Mouse (Mus musculus) neural tube, embryonic 15.5 days (tissue): ENCODE data around the gene Rhog. TPM values are rescaled to one million over a fixed set of nuclear protein-coding genes. Genes with fewer than 3 reads are reported as not detected.

Source experiments
- ATAC-seq: fragments of 200-750 bp; cut with Nextera tagmentation; 2 replicates; pipeline ENCODE4 v1.8.0; 2017; ENCODE audit warnings: mild to moderate bottlenecking, moderate TSS enrichment, moderate library complexity; ENCODE audit not compliant: low FRiP score
- H3K27ac ChIP-seq: fragments of 300-500 bp; sonication (generic); replicated peaks from 2 replicates; pipeline ENCODE4 v1.5.1; 2015; ENCODE audit warnings: mild to moderate bottlenecking, inconsistent platforms
- H3K27me3 ChIP-seq: fragments of 300-500 bp; sonication (generic); replicated peaks from 2 replicates; pipeline ENCODE4 v1.6.1; 2015; ENCODE audit warnings: inconsistent platforms
- H3K36me3 ChIP-seq: fragments of 300-500 bp; sonication (generic); 2 replicates; pipeline ENCODE4 v1.6.1; 2015; ENCODE audit warnings: inconsistent platforms
- H3K4me1 ChIP-seq: fragments of 300-500 bp; sonication (generic); 2 replicates; pipeline ENCODE4 v1.6.1; 2015; ENCODE audit warnings: inconsistent platforms
- H3K4me2 ChIP-seq: fragments of 300-500 bp; sonication (generic); 2 replicates; pipeline ENCODE4 v1.6.1; 2015; ENCODE audit warnings: inconsistent platforms, mild to moderate bottlenecking, moderate library complexity
- H3K4me3 ChIP-seq: fragments of 300-500 bp; sonication (generic); replicated peaks from 2 replicates; pipeline ENCODE4 v1.5.1; 2015; ENCODE audit warnings: mild to moderate bottlenecking, inconsistent platforms
- H3K9ac ChIP-seq: fragments of 300-500 bp; sonication (generic); replicated peaks from 2 replicates; pipeline ENCODE4 v1.6.1; 2015; ENCODE audit warnings: mild to moderate bottlenecking, inconsistent platforms
- H3K9me3 ChIP-seq: fragments of 300-500 bp; sonication (generic); replicated peaks from 2 replicates; pipeline ENCODE4 v1.6.1; 2016; ENCODE audit warnings: inconsistent platforms
- WGBS: fragments of 180-500 bp; shearing (Covaris S2); methylation state at CpG from one replicate; pipeline ENCODE4 v1.1.7; 2015; ENCODE audit warnings: mixed read lengths; 5-methylcytosine and 5-hydroxymethylcytosine counted together
- polyA plus RNA-seq: library from polyadenylated mRNA; unstranded; fragments of >200 nt; fragmentation: Nextera tagmentation; extraction: Ambion mirVana; gene quantifications from 2 replicates; pipeline ENCODE4 v1.2.1, GENCODE M21; 2015

Gene Rhog
- polyA plus RNA-seq, 1 experiment from 2014 or later, result 18.4 TPM

DNA sequence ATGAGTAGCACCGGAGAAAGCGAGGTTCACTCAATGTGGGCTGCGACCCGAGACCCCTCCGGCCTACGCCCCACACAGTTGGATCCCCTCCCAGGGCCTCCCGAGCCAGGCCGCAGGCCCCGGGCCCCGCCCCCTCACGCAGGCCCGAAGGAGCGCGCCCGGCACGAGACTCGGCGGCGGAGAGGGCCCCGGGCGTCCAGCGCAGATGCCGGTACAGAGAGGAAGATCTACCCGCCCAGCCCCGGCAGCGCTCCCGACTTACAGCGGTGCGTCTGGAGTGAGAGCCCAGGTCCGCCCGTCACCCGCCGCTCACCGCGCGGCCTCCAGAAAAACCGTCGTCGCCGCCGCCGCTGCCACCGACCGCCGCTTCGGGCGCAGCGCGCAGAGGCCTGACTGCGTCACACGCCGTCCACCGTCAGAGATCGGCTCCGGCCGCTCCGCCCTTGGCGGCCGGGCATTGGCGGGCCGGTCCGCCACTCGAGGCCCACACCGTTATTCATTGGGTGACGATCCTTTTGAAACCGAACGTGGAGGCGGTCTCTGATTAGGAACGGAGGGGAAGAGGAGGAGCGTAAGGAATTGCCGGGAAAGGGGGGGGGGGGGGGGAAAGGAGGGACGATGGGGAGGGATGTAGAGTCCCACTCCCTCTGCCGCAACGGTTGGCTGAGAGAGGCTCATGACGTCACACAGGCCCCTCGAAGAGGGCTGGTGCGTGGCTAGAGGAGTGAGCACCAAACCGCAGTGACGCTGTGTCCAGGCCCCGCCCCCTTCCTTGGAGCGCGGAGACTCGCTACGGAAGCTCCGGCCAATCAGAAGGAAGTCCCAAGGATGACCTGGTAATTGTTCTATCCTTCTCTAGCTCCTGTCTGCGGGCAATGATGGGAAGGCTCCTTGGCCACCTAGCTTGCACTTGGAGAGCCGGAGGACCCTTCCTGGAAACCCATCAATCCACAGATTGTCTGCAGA is 45.8 kb downstream of the Rhog start, which contains the start of the genes Nup98 and Pgap2:
Gene Nup98, minus strand, starts transcription at position 421 of the 966 bp plus-strand sequence.
Gene Pgap2, plus strand, starts transcription at position 453 of the 966 bp plus-strand sequence.
- under 1% methylated on average over 85 of the region's 87 CpGs for whole genome bisulfite sequencing
- peak within 1 kb of the TSS; percentile 98 for H3K27ac ChIP-seq

DNA sequence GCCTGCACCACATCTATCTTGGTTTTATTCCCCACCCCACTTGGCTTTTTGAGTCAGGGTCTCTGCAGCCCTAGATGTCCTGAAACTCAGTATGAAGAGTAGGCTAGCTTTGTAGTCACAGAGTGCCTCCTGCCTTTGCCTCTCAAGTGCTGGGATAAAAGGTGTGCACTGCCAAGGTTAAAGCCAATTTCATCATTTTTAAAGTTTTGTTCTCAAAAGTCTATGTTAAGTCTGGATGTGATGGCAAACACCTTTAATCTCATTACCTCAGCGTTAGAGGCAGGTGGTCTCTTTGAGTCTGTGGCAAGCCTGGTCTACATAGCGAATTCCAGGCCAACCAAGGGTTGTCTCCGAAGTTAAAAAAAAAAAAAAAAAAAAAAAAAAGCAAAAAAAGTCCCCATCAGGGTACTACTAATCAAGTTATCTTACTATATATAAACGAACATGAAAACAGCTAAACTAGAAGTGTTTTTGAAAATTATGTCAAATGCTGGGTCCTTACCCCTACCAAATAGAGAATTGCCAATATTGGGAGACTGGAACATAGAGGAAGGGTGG is 47.0 kb downstream of the Rhog start:
- peak overlapping the region; percentile 86 for H3K9ac ChIP-seq
- H3K4me1 ChIP-seq, result peaks cover 15% of the 10 kb centered on the region
- 47% methylated on average over 4 of the region's 4 CpGs for WGBS
- no peaks in the 10 kb centered on the region for H3K36me3 ChIP-seq
- peak overlapping the region; percentile 87 for H3K4me3 ChIP-seq
- peak overlapping the region; percentile 58 for H3K4me2 ChIP-seq
- no peak overlapping the region for H3K27ac ChIP-seq
- ATAC-seq, result no peak
- H3K27me3 ChIP-seq, result no peaks in the 10 kb centered on the region
- no peaks in the 10 kb centered on the region for H3K9me3 ChIP-seq

More for the DNA sequence above, 45.8 kb downstream of the Rhog start, which contains the start of the genes Nup98 and Pgap2:
- H3K4me3 ChIP-seq, result peak within 1 kb of the TSS; percentile 87
- ATAC-seq, result peak; percentile 98
- H3K9ac ChIP-seq, result peak within 1 kb of the TSS; percentile 86
- H3K36me3 ChIP-seq, result no peaks in the 10 kb centered on the region
- H3K4me2 ChIP-seq, result peak within 1 kb of the TSS; percentile 66
- peaks cover 15% of the 10 kb centered on the region for H3K4me1 ChIP-seq
- no peaks in the 10 kb centered on the region for H3K27me3 ChIP-seq
- H3K9me3 ChIP-seq, result no peaks in the 10 kb centered on the region

DNA sequence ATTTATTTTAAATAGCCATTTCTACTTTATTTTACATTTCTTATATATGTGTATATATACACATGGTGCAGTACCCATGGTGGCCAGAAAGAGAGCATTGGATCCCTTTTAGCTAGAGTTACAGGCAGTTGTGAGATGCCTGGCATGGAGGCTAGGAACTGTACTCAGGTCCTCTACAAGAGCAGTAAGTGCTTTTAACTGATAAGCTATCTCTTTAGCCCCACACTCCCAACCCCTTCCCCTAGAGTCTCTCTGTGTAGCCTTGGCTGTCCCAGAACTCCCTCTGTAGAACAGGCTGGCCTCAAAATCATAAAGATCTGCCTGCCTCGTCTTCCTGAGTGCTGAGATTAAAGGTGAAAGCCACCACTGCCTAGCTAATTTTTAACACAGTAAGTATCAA is 50.2 kb downstream of the Rhog start:
- no peak overlapping the region for H3K27ac ChIP-seq
- no peaks in the 10 kb centered on the region for H3K36me3 ChIP-seq
- H3K27me3 ChIP-seq, result no peaks in the 10 kb centered on the region
- H3K4me2 ChIP-seq, result no peak overlapping the region
- H3K9me3 ChIP-seq, result no peaks in the 10 kb centered on the region
- no peak overlapping the region for H3K9ac ChIP-seq
- no peak for ATAC-seq
- no peak overlapping the region for H3K4me3 ChIP-seq
- 87% methylated on average over 1 of the region's 1 CpGs for WGBS
- H3K4me1 ChIP-seq, result peaks cover 15% of the 10 kb centered on the region

DNA sequence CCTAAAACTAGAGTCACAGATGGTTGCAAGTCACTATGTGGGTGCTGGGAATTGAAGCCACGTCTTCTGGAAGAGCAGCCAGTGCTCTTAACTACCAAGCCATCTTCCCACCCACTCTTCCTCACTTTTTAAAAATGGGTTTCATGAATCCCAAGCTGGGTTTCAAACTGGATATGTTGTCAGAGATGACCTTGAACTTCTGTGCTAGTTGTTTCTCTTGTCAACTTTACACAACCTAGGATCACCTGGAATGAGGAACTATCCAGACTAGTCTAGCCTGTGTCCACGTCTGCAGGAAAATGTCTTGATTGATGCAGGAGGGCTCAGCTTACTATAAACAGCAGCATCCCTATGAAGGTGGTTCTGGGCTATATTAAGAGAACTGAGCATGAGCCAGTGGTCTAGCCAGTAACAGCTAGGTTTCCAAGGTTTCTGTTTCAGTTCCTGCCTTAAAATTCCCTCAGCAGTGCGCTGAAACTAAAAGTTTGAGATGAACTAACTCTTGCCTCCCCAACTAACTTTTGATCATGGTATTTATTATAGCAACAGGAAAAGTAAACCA is 51.5 kb downstream of the Rhog start:
- Histone ChIP-seq H3K27ac (no peak overlapping the region), H3K4me3 (no peak overlapping the region), H3K4me1 (peaks cover 15% of the 10 kb centered on the region), H3K9me3 (no peaks in the 10 kb centered on the region), H3K27me3 (no peaks in the 10 kb centered on the region), H3K4me2 (no peak overlapping the region), H3K9ac (no peak overlapping the region), H3K36me3 (no peaks in the 10 kb centered on the region)
- 88% methylated on average over 3 of the region's 3 CpGs for WGBS
- no peak for ATAC-seq

DNA sequence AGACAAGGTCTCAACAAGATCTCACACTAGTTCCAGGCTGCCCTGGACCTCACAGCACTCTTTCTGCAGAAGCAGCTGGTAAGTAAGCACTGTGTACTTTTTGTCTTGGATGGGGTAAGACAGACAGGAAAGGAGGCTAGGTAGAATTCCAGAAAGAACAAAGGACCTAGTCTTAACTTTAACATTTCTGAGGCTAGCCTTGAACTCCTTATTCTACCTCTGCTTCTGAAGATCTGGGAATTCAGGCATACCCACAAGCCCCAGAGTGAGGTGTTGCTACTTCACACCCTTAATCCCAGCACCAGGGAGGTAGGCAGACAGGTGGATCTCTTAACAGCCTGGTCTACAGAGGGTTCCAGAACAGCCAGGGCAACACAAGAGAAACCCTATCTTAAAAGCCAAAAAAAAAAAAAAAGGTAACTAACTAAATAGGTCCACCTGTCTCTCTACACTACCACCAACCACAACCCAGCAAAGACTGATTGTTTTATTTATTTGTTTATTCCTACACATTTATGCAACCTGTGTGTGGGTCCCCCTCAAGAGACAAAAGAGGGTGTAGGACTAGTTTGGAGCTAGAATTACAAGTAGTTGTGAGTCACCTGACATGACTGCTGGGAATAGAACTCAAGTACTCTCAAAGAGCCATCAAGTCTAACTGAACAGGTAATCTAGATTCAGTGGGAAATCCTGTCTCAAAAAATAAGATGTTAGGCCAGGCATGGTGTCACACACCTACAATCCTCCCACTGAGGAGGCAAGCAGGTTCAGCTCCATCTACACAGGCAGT is 54.7 kb downstream of the Rhog start:
- no peak for ATAC-seq
- Histone ChIP-seq H3K27ac (no peak overlapping the region), H3K36me3 (no peaks in the 10 kb centered on the region)

DNA sequence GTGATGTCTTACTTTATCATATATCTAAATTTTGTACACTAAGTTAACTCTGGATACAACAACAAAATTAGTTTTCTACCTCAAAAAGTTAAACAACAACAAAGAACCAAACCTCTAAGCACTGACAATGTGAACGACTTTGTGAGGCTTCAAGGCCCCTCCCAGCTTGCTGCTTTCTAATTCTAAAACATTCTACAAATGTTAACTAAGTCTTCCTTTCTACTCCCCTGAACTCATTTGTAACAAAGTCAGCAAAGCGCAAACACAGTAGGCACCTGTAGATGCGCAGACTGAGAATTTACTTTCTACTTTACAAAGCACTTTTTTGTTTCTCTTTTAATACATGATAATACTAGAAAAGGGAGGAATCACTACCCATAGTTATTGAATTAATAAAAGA is 55.3 kb downstream of the Rhog start:
- ATAC-seq, result no peak
- H3K36me3 ChIP-seq, result no peaks in the 10 kb centered on the region

More for the DNA sequence above, 54.7 kb downstream of the Rhog start:
- H3K4me1 ChIP-seq, result no peaks in the 10 kb centered on the region; the same call in 1 of the 2 replicates
- H3K4me3 ChIP-seq, result no peak overlapping the region
- no peak overlapping the region for H3K9ac ChIP-seq
- no peaks in the 10 kb centered on the region for H3K27me3 ChIP-seq
- H3K9me3 ChIP-seq, result no peaks in the 10 kb centered on the region
- H3K4me2 ChIP-seq, result no peak overlapping the region

DNA sequence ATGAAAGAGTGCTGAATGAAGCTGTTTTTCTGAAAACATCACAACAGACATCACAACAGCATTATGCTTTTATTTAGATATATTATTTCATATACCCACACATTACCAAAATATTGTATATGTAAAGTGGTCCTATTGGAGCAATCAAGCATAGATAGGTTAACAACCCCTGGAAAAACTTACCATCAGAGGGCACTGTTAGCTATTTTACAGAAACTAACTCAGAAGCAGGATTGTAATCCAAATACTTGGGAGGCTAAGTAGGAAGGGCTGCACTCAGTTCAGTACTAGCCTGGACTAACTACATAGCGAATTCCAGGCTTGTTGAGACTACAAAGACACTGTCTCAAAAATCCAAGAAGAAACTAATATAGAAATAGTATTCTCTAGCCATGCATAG is 63.5 kb downstream of the Rhog start:
- H3K4me1 ChIP-seq, result no peaks in the 10 kb centered on the region
- peaks cover 60% of the 10 kb centered on the region for H3K36me3 ChIP-seq
- H3K4me2 ChIP-seq, result no peak overlapping the region
- H3K4me3 ChIP-seq, result no peak overlapping the region
- ATAC-seq, result no peak
- no peaks in the 10 kb centered on the region for H3K9me3 ChIP-seq
- H3K9ac ChIP-seq, result no peak overlapping the region
- no peaks in the 10 kb centered on the region for H3K27me3 ChIP-seq
- H3K27ac ChIP-seq, result no peak overlapping the region
- 100% methylated on average over 1 of the region's 1 CpGs for WGBS

More for the DNA sequence above, 55.3 kb downstream of the Rhog start:
- WGBS, result 81% methylated on average over 3 of the region's 3 CpGs
- H3K9ac ChIP-seq, result no peak overlapping the region
- H3K9me3 ChIP-seq, result no peaks in the 10 kb centered on the region
- H3K4me3 ChIP-seq, result no peak overlapping the region
- H3K4me1 ChIP-seq, result no peaks in the 10 kb centered on the region
- no peak overlapping the region for H3K27ac ChIP-seq
- no peaks in the 10 kb centered on the region for H3K27me3 ChIP-seq
- no peak overlapping the region for H3K4me2 ChIP-seq

Other genes with a start within 250 kb of the Rhog start
- 3.8 and 5.1 TPM in 2 replicates for gene Il18bp, start 237.4 kb downstream of the Rhog start, polyA plus RNA-seq
- 33.0 and 33.5 TPM in 2 replicates for gene Rnf121, start 190.6 kb downstream of the Rhog start, polyA plus RNA-seq
- gene Xndc1, start 190.5 kb downstream of the Rhog start, polyA plus RNA-seq, result 27.0 and 30.6 TPM in 2 replicates
- gene Xntrpc, start 190.3 kb downstream of the Rhog start, polyA plus RNA-seq, result 0.86 and 1.1 TPM in 2 replicates
- gene Trpc2, start 172.9 kb downstream of the Rhog start, polyA plus RNA-seq, result 0.24 TPM in 1 of 2 replicates, not detected in the other
- gene Art1, start 154.3 kb downstream of the Rhog start, polyA plus RNA-seq, result 1.5 and 2.5 TPM in 2 replicates
- 0.23 and 0.52 TPM in 2 replicates for gene Art5, start 146.6 kb downstream of the Rhog start, polyA plus RNA-seq
- not detected in 2 replicates for gene Chrna10, start 139.2 kb downstream of the Rhog start, polyA plus RNA-seq
- gene Nup98, start 45.9 kb downstream of the Rhog start, polyA plus RNA-seq, result 18.1 and 21.2 TPM in 2 replicates
- 57.0 and 62.9 TPM in 2 replicates for gene Pgap2, start 45.8 kb downstream of the Rhog start, polyA plus RNA-seq
- gene Stim1, start 11.8 kb upstream of the Rhog start, polyA plus RNA-seq, result 13.2 and 17.0 TPM in 2 replicates
- 38.0 and 65.1 TPM in 2 replicates for gene Rrm1, start 185.6 kb upstream of the Rhog start, polyA plus RNA-seq
- 0.36 and 0.56 TPM in 2 replicates for gene Olfr543, start 225.6 kb upstream of the Rhog start, polyA plus RNA-seq
- gene Olfr544, start 232.3 kb upstream of the Rhog start, polyA plus RNA-seq, result 0.14 and 0.18 TPM in 2 replicates
- 0.33 and 0.41 TPM in 2 replicates for gene Olfr545, start 243.5 kb upstream of the Rhog start, polyA plus RNA-seq